Mouse (Mus musculus): Measurements from ENCODE around the gene Ptgir. TPM values are rescaled to one million over a fixed set of nuclear protein-coding genes. Genes with fewer than 3 reads are reported as not detected.
A peak's percentile ranks its signal among the peaks of the same experiment; 100 is the strongest.

The Ptgir gene
- polyA plus RNA-seq, 3 experiments from 2014 or later: 4.3 to 8.2 (median 7.1) TPM

DNA sequence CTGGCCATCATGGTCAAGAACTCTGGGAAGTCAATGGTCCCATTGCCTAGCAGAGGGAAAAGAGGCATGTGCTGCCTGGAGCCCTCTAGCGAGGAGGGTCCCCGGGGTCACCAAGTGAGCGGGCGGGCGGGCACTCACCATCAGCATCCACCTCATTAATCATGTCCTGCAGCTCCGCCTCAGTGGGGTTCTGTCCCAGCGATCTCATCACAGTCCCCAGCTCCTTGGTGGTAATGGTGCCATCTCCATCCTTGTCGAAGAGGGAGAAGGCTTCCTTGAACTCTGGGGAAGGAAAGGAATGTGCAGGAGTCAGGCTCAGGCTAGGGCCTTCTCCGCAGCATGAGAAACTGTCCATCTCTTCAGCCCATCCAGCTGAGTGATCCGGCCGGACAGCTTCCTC is 11.2 kb downstream of the Ptgir start:
- ATAC-seq: no peak

DNA sequence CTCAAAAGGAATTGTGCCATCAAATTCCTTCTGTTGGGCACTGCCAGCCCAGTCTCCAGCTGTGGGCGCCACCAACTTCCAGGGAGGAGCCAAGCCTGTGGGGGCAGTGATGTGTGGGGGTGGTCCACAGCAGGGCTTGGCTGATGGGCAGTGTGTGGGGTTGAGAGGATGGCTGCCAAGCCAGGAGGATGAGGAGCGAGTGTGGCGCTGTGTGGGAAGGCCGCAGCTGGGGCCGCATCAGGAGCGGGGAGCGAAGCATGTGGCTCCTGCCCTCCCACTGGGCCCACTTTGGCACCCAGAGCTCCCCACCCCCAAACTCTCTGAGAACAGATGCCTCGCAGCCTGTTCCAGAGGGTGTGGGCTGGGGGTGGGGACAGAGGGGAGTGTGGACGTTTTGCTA is 11.7 kb downstream of the Ptgir start:
- no peak for ATAC-seq

DNA sequence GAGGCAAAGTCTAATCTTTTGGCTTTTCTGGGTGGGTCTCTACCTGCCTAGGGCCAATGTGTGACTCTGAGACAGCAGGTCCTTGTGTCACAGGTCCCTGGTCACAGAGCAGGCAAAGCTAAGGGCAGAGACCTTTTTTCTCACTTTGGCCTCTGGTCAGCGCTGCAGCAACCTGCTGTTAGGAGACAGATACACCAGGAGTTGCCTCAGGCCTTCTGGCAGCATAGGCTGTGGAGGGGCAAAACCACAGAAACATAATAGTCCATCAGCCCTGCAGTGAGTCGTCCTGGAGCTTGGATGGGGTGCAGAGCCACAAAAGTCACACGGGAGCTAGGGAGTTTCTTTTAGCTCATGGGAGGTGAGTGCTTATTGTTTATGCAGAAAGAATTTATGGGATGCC is 12.4 kb downstream of the Ptgir start:
- no peak for ATAC-seq

DNA sequence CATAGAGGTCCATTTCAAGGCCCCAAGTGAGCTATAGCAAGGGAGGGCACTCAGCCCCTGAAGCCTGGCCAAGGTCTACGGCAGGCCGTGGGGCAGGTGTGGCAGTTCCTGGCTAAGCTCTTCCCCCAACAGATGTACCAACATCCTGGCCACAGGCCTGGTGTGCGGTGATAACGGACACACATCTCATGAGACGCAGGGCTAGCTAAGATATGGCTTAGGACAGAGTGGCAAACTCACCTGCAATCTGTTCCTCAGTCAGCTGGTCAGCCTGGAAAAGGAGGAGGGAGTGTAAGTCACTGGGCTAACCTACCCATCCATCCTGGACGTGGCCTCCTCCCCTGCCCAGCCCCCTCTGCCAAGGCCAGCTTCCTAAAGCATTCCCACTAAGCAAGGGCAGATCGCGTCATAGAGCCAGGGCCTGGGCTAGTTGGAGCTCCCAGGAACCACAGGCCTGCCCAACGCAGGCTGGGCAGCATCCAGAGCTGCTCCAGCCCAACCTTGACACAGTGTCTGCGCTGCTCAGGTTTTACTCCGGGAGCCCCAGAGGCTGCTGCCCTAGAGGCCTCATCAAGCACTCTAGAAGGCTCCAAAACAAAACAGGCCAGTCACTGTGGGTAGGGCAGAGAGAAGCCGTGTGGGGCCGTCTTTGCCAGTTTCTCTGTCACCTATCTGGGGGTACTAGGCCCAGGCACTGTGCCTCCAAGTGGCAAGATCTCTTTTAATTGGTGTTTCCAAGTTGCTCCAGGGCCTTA is 13.3 kb downstream of the Ptgir start:
- ATAC-seq: no peak

DNA sequence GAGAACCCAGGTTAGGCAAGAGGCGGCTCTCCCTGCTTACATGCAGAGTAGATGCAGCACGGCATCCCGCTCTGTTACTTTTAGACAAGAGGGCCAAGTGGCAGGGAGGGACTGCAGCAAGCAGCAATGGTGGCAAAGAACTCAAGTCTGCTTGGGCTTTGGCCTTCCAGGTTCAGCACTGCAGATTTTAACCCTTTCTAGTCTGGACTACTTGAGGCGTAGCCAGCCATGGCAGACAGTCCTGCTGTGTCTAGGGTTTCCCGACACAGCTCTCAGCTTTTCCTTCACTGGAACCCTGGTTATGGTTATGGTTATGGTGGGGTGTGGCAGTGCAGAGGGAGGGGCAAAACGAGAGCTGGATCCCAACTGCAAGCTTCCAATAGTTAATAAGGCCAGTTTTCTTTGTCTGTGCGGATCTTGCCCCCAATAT is 13.9 kb downstream of the Ptgir start:
- no peak for ATAC-seq

DNA sequence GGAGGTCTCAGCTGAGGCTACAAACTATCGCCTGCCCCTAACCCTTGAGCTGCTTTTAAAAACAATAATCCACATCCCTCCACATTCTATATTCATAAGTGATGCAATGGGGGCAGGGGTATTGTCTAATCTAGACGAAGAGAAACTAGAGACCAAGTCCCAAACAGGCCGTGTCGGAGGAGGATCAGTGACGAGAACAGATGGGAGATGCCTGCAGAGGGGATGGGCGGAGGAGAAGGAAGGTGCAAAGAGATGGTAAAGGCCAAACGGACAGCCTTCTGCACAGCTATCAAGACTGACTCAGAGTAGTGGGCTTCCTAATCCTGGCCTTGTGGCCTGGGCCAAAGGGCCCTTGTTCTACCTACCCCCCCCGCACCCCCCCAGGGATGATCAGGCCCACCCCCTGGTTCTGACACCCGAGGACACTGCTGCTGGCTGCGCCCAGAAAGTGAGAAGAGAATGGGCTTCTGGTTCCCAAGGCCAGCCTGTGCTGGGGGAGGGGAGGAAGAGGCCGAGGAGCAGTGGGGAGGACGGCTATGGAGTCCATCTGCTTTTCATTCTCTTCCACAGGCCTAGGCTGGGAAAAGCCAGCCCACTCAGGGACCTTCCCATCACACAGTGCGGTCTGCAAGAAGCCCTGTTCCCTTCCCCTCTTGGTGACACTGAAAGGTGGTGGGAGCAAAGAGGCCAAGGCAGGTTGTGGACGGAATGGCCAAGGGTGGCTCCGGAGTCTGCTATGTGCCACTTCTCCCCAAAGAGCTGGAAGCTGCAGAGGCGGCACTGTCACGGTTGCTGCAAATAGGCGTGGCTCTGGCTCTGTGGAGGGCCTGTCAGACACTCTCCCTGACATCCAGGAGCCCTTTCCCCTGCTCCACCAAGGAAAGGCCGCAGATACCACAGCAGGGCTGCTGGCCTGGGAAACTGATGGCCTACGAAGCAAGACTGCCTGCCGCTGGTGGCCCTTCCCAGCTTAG is 14.8 kb downstream of the Ptgir start:
- ATAC-seq: no peak

DNA sequence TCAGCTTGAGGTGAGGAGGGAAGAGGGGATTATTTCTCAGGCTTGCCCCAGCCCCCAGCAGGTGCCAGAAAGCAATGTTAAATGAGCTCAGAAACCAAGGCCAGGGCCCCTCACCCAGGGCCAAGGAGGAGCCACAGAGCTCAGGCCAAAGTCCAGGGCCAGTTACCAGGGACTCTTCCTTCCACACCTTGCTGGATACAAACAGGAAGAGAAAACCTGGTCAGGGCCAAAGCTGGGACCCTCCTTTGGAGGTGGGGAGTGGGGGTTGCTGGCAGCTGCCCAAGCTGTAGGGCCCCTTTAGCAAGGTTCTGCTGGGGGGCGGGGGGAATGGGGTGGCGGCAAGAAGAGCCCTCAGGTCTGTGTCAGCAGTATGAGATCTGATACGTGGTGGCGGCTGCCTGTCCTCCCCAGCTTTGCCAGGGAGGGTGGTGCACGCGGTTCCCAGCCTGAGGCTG is 15.6 kb downstream of the Ptgir start:
- ATAC-seq: no peak

DNA sequence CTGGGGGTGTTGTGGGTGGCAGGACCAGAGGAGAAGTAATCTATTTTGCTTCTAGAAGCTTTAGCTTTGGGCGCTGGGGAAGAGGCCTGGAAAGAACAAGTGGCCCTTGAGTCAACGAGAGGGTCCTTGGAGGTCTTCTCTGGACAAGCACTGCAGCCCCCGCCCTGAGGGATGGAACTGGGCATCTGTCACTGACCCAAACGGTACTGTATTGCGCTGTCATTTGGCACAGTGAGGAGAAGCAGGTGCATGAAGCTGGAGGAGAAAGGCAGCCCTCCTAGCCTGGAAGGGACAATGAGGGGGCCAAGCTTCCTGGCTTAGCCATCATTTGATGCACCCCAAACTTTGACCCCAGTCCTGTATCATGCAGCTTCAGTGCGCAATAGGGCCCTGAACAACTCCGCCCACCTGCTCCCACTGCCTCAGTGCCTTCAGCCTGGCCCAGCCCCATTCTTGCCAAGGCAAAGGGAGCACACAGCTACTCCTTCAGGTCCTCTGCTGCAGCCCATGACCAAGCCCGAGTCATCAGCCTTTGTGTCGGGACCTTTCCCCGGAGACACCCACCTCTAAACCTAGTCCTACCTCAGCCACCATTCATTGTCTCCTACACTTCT is 16.2 kb downstream of the Ptgir start:
- no peak for ATAC-seq

DNA sequence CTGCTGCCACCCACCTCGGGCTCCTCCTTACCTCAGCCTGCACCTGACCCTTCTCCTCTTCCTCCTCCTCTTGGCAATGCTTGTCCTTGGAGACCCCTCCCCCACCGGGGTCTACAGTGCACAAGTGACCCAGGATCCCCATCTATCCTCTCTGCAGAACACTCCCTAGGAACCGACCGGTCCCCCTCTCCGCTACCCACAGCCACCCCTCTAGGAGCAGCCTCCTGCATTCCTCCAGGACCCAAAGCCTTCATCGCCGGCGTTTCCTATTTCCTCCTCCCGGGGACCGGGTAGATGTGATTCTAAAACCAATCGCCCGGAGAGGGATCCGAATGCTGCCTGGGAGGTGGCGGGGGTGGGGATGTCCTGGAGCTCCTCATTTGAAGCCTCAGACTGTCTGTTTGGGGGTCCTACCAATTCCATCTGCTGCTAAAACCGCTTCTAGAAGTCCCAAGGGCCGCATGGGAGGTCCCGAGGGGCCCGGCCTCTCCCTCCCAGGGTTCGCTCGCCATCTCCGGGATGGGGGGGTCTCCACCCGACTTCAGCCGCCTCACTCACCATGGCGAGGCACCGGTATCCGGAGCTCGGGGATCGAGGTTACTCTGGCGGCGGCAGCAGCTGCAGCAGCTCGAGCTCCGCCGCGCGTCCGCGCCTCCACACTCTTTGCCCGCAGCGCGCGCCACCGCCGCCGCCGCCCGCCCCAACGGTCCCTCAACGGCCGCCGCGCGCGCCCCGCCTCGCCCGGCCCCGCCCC is 17.2 kb downstream of the Ptgir start:
- no peak for ATAC-seq

DNA sequence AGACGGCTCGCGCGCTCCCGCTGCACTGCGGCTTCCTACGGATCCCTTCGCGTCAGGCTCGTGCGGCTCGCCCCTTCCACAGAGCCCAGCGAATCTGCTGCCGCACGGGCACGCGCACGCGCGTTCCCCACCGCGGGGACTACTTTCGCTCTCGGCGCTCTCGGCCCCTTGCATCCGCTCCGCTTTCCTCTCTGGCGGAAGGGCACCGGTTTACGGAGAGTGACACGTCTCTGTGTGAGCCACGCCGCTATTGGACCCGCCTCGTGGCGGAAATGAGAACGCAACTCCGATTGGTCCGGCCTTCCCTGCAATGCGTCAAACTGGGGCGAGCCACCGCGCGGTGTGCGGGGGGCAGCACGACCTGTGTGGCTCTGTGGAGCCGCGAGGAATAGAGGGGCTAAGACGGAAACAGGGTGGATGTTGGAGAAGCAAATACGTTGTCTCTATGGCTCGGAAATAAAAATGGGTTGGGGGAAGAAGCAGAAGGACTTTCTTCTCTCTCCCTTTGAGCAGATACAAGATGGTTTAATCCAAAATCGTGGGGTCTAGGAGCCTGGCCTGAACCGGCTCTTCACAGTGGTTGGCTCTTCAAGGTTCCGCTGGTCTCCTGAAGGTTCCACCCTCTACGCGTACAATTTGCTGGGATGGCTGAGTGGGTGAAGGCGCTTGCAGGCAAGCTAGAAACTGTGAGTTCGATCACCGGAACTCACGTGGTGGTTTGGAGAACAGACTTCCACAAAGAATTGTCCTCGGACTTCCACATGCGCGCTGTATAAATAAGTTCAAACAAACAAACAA is 17.9 kb downstream of the Ptgir start, which contains the start of gene Calm3:
TSS of gene Calm3 (minus strand) at position 78 of the 798 bp plus-strand sequence.
- ATAC-seq: peak; percentile 87

DNA sequence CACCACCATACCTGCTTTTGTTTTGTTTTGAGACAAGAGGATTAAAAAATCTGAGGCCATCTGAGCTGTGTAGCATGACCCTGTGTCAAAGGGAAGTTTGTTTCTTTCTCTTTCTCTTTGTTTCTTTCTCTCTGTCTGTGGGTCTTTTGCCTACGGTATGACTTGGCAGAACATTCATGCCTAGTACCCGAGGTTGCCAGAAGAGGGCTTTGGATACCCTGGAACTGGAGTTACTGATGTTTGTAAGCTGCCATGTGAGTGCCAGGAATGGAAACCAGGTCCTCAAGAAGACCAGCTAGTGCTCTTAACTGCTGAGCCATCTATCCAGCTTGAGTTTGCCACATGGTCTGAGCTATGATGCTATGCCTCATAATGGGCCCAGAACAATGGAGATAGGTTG is 22.1 kb downstream of the Ptgir start:
- no peak for ATAC-seq

DNA sequence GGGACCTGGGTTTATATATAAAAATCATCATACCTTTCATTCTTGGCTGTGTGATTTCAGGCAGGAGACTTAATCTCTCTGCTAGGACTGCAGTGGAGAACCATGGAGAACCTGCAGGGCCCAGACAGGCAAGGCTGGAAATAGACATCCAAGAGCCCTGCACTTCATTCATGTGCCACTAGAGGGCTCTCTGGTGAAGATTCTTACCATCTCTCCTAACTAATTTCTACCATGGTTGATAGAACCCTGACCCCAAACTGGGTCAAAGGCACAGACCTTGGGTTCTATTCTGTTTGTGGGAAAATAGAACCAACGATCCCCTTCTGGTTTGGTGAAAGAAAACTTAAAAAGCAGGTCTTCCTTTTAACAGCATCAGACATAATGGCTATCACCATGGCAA is 24.6 kb downstream of the Ptgir start:
- ATAC-seq: peak; percentile 71

DNA sequence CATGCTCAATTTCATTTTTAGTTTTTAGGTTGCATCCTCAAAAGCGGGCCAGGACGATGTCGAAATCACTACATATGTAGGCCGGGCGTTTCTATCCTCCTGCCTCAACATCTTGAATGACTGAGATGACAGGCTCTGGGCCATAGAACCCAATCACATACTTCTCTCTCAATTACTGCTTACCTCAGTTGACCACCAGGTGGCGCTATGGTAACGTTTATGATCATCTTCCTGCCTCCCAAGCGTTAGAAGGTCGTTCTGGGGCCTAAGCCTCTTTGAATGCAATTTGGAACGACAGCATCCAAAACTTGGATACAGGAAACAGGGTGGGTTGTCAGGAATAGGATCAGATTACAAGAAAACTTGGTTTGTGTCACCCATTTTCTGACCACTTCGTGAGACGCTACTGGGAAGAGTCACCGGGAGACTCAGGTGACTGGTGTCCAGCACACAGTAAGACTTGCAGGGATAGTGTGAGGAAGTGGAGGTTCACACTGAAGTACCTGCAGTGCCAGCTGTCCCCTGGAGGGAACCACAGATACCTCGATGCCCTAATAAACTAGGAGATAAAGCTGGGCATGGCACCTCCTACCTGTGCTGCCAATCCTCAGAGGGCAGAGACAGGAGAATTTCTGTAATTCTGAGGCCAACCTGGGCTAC is 25.8 kb downstream of the Ptgir start:
- peak; percentile 75 for ATAC-seq

DNA sequence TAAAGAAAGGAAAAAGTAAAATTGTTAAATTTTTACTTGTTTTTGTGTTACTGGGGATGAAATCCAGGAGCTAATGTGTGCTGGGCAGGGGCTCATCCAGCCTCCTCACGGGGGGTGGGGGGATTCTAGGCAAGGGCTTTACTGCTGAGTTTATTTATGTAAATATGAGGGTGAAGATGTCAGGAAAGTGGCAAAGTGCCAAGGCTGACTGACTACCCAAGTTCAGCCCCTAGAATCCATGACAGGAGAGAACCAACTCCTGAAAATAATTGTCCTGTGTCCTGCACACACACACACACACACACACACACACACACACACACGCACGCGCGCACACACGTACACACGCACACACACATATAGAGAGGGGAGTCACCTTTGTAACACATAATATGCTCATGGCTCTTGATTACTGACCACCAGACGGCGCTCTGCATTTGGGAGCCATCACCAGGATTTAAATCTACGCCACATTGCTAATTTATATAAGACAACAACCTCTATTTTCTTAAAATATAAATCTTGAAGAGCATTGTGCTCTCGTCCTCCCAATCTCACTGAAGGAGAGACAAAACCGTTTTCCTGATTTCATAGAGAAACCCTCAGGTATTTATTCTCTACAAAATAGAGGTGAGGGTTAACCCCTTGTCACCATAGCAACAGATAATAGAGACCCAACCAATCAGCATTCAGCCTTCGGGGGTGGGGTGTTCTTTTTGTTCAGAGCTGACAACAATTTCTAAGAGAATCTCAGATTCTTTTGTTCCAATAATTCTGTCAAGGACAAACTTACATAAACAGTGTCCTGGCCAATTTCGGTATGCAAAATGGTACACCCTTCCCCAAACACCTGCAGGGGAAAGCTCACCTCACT is 26.7 kb downstream of the Ptgir start:
- no peak for ATAC-seq

DNA sequence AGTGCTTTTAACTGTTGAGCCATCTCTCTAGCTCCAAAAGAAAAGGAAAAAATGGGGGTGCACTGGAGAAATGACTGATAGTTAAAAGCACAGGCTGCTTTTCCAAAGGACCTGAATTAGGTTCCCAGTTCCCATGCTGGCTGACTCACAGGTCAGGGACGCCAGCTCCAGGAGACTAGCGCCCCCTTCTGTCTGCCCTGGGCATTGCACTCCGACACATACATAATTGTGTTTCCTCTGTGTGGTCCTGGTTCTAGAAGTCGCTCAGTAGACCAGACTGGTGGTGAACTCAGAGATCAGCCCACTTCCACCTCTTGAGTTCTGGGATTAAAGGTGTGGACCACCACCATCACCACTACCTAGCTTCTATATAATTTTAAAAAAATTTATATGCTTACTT is 31.0 kb downstream of the Ptgir start:
- no peak for ATAC-seq

DNA sequence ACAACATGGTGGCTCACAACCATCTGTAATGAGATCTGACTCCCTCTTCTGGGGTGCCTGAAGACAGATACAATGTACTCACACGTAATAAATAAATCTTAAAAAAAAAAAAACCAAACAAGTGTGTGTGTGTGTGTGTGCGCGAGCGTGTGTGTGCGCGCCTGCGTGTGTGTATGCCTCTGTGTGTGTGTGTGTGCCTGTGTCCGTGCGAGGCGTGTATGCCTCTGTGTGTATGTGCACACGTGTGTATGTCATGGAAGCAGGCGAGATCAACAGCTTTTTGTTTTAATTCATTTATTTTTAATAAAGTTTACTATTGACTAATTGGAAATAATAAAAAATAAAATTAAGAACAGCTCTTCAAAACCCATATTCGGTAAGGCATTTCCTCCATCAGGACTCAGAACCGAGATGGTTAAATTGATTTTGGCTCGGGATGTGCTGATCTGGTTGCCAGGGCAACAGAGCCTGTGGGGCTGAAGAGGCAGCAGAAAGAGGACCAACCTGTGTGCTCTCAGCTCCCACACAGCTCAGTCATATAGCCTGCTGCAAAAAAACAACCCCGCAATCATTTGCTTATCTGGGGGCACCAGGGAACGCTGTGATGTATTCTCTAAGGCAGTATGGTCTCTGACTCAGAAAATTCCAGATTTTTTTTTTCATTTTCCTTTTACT is 32.0 kb downstream of the Ptgir start:
- no peak for ATAC-seq

DNA sequence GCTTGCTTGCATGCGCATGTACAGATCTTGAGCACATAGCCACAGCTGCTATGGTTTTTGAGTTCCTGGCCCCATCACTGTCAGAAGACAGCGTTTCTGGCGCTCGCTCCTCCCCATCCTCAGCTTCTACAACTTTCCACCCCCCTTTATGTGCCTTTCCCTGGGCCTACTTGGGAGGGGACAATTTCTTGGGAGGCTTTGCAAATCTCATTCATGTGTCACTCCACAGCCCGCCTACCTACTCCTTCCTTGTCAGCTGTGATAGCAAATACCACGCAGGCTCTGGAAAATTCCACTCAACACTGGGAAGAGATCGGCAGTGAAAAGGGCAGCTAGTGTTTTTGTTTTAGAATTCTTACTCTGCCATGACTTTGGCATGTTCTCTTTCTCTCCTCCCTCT is 34.0 kb downstream of the Ptgir start:
- ATAC-seq: no peak

DNA sequence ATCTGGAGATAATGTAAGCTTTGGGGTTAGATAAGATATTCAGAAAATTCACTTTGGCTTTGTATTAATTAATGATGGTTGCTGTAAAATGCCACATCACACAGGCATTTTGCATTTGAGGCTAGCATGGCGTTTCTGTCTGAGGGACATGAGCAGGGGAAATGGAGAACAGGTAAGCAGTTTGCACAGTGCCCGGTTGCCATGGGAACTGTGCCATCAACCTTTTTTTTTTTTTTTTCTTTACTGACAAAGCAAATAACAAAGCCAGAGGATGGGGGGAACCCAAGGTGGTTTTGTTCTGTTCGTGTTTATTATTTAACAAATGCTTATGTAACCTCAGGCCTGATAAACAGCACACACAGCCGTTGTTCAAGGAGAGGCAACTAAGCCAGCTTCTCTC is 36.6 kb downstream of the Ptgir start:
- no peak for ATAC-seq
